Mouse (Mus musculus): ENCODE data around the gene Lgals2.

Gene Lgals2

DNA sequence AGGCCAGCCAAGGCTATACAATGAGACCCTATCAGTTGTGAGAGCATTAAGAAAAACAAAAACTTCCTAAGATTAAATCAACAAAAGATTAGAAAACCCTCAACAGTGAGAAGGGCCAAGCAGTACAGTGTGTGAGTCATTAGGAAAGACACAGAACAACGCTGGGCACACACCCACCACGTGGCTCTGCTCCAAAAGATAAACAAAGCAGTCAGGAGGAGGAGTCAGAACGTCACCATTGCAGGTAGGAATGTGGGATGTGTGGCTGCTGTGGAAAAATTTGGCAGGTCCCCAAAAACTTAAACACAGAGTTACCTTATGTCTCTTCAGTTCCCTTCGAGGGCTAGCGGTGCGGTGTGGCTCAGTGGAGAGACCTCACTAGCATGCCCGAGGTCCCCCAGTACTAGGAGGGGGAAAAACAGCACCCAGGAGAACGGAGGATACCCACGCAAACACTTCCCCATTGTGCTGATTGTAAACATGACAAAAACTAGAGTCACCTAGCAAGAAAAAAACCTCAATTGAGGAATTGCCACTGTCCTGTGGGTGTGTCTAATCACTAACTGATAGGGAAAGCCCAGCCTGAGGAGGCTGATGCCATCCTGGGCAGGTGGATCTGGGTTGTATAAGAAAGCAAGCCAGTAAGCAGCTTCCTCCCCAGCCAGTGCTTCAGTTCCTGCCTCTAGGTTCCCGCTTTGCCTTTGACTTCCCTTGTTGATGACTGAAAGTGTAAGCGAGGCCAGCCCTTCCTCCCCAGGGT lies 39.8 kb downstream of the Lgals2 start:
- no peak for DNase-seq (ENCODE audit: low spot score in 2 of 2)

- DNase-seq (ENCODE audit: low spot score in 2 of 2), result no peak
Observed at GRCm38 (mm10) chr15:78813603-78814002, 41.7 kb downstream of the Lgals2 start.

GRCm38 (mm10) chr15:78810146-78810545 lies 45.2 kb downstream of the Lgals2 start:
- DNase-seq (ENCODE audit: low spot score in 2 of 2), result no peak

GRCm38 (mm10) chr15:78809739-78810138 lies 45.6 kb downstream of the Lgals2 start:
- no peak for DNase-seq (ENCODE audit: low spot score in 2 of 2)

DNA sequence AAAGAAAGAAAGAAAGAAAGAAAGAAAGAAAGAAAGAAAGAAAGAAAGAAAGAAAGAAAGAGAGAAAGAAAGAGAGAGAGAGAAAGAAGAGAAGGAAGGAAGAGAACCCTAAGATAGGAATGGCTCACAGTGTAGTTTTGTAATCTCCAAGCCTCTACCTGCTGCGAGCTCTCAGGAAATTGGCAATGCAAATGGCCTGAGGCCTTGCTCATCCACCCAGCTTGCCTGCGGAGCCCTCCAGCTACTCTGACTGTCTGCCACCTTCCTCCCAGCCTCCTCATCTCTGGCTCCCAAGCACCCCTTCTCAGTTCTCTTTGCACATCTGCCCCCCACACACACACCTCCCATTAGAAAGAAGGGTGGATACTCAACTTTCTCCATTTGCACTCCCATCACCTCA lies 46.3 kb downstream of the Lgals2 start:
- DNase-seq (ENCODE audit: low spot score in 2 of 2), result no peak

- no peak for DNase-seq (ENCODE audit: low spot score in 2 of 2)
Observed at GRCm38 (mm10) chr15:78807141-78807540, 48.2 kb downstream of the Lgals2 start.

GRCm38 (mm10) chr15:78806614-78807013 lies 48.7 kb downstream of the Lgals2 start:
- DNase-seq (ENCODE audit: low spot score in 2 of 2), result no peak

- no peak for DNase-seq (ENCODE audit: low spot score in 2 of 2)
Observed at GRCm38 (mm10) chr15:78805351-78805750, 50.0 kb downstream of the Lgals2 start.

GRCm38 (mm10) chr15:78804326-78804725 lies 51.0 kb downstream of the Lgals2 start:
- no peak for DNase-seq (ENCODE audit: low spot score in 2 of 2)

DNA sequence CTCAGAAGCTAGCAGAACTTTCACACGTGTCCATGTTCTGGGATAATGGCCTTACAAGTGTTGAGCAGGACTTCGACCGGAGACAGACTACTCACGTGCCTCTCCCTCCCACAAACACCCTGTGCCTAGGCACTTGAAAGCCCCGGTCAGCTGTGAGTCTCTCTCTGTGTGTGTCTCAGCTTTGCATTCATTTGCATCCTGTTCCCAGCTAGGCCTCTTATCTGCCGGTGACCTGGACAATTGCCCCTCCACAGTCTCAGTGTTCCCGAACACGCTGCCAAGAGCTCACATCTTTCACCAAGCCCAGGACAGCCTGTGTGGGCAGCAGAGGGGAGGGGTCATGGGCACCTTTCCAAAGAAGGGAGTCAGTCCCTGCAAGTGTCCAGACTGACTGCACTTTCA lies 51.8 kb downstream of the Lgals2 start:
- DNase-seq (ENCODE audit: low spot score in 2 of 2), result no peak

DNA sequence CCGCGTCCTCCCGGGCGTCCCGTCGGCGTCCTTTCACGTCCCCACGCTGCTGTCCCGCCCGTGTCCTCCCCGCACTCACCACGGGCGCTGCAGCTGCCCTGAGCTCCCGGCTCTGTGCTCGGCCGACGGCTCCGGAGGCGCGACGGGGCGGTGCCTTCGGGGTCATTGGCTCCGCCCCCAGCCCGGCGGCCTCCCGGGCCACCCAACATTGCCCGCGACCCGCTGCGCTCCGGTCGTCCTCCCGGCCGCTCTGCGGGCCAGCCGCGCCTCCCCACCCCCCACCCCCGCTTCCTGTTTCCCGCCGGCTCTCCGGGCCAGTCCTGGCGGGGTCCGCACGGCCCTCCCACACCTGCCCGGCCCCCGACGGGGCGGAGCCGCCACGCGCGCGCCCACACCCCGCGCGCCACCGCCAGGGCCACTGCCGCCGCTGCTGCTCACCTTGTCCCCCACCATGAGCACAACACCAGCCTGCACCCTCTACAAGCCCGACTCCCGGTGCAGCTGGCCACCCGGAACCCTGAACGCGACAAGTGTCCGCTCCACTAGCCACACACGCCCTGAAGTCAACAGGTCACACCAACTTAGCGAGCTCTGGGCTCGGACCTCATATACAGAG lies 52.4 kb downstream of the Lgals2 start, which contains the start of gene Card10:
Gene Card10, minus strand, starts transcription at position 267 of the 616 bp plus-strand sequence.
- no peak for DNase-seq (ENCODE audit: low spot score in 2 of 2)

DNA sequence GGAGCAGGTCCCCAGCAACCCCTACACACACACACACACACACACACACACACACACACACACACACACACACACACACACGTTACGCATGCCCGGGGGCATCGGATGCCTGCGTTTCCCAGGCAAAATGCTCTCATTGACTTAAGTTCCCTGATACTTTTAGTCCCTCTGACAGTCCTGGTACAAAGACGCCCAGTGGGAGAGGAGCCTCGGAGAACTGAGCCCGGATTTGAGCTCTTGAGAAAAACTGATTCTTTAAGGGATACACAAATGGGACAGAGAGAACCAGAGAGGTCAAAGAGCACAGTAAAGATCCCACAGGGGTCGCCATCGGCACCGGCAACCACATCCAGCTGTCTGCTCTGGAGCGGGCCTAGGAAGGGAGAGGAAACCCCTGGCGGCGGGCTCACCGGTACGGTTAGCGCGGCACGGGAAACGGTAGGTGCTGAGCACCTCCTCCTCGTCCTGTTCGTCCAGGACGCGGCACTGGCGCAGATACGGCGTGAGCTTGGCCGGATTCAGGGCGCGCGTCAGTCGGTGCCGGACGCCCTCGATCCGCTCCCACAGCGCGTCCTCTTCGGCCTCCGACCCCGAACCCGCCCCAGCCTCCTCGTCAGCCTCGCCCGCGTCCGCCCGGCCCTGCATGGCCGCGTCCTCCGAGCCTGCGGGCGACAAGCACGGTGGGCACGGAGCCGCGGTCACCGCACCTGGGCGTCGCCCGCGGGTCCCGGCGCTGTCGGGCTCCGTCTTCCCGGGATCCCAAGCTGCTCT lies 53.2 kb downstream of the Lgals2 start:
- no peak for DNase-seq (ENCODE audit: low spot score in 2 of 2)

DNA sequence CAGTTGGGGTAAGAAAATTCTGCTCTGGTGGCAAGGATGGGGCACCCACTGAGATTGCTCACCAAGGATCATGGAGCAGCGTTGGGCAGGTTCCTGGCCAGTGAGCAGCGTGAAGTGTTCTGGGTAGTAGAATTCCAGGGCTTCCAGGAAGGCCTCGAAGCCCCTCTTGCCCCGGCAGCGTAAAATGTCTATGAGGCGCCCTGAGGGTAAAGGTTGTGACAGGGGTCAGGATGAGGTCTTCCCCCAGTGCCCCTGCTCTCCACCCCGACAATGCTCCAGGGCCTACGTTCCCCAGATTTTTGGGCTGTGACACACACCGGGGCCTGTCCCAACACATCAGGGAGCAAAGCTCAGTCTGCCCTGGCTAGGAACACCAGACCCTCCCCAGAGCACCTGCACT lies 53.8 kb downstream of the Lgals2 start:
- DNase-seq (ENCODE audit: low spot score in 2 of 2), result no peak

Measured in frontal cortex, postnatal 14 days (tissue).